Comparison of ENCODE assay signal across 7 mouse cellular contexts in genomic region chr14:118713408-118713807, GRCm38 (mm10). TPM values are rescaled to one million over a fixed set of nuclear protein-coding genes. Genes with fewer than 3 reads are reported as not detected.
A peak's percentile ranks its signal among the peaks of the same experiment; 100 is the strongest.
DNase-seq lines count a peak whose midpoint lies in the region; ATAC-seq and TF ChIP-seq lines count a peak whose summit lies in the region.

No protein-coding gene starts in this region.

- H3K4me2 ChIP-seq in heart, embryonic 11.5 days: peak overlapping the region; percentile 73
- H3K4me2 ChIP-seq in neural tube, embryonic 11.5 days (ENCODE audit: low read depth): peak overlapping the region; percentile 41

- 0 out of 2 replicates have a peak, but pooled peaks cover 2% of the 10 kb centered on the region for H3K27me3 ChIP-seq in heart, embryonic 11.5 days (ENCODE audit: control insufficient read depth, insufficient read depth, low read length)
- H3K27me3 ChIP-seq in neural tube, embryonic 11.5 days (ENCODE audit: control insufficient read depth, insufficient read depth, low read length): no peaks in the 10 kb centered on the region

- H3K4me1 ChIP-seq in ES-E14 (ENCODE audit: control insufficient read depth in 2 of 2, insufficient read depth in 2 of 2, low read length in 2 of 2, poor library complexity in 1 of 2): peaks cover 9 to 21% of the 10 kb centered on the region in 2 experiments
- H3K4me1 ChIP-seq in heart, embryonic 11.5 days (ENCODE audit: control insufficient read depth, insufficient read depth, low read length): no peaks in the 10 kb centered on the region
- peaks cover 3% of the 10 kb centered on the region; the same call in 1 of the 2 replicates for H3K4me1 ChIP-seq in neural tube, embryonic 11.5 days (ENCODE audit: control insufficient read depth, insufficient read depth, low read length)

- 5% methylated on average over 18 of the region's 18 CpGs for WGBS in heart, embryonic 11.5 days (ENCODE audit: insufficient replicate concordance)
- 2% methylated on average over 18 of the region's 18 CpGs for WGBS in neural tube, embryonic 11.5 days

- in situ Hi-C loops in ES-E14 (cut with MboI; ENCODE audit: low sequenced_read_pairs in 2 of 2, unreplicated experiment in 2 of 2): no loop called here

- no peak for DNase-seq in ES-E14 (ENCODE audit: low read depth, low spot score)
- DNase-seq in adrenal gland, postnatal 25 days: peak; percentile 26
- DNase-seq in kidney, postnatal 14 days: peak; percentile 42
- peak; percentile 39 for DNase-seq in neural tube, embryonic 11.5 days (ENCODE audit: low spot score)
- DNase-seq in right cerebral cortex, adult 2 months (ENCODE audit: low spot score in 2 of 2): no peak
- no peak for DNase-seq in lung, adult 18-20 months

- ATAC-seq in heart, embryonic 11.5 days (replicated peaks; ENCODE audit: insufficient number of reproducible peaks, low FRiP score, low TSS enrichment): no peak
- ATAC-seq in neural tube, embryonic 11.5 days (ENCODE audit: insufficient read depth, low FRiP score, low TSS enrichment): no peak

- peak overlapping the region; percentile 96 for H3K27ac ChIP-seq in ES-E14 (ENCODE audit: insufficient read depth, low read depth, low read length, poor library complexity, severe bottlenecking)
- no peak overlapping the region for H3K27ac ChIP-seq in heart, embryonic 11.5 days (ENCODE audit: low read depth, low read length)
- H3K27ac ChIP-seq in neural tube, embryonic 11.5 days (ENCODE audit: low read depth, low read length): no peak overlapping the region

- H3K36me3 ChIP-seq in ES-E14 (ENCODE audit: control insufficient read depth, insufficient read depth, low read length, poor library complexity, severe bottlenecking): no peaks in the 10 kb centered on the region
- no peaks in the 10 kb centered on the region for H3K36me3 ChIP-seq in heart, embryonic 11.5 days (ENCODE audit: control insufficient read depth, insufficient read depth, low read length)
- H3K36me3 ChIP-seq in neural tube, embryonic 11.5 days (ENCODE audit: control insufficient read depth, insufficient read depth, low read length): no peaks in the 10 kb centered on the region

- H3K4me3 ChIP-seq in ES-E14 (ENCODE audit: insufficient read depth in 1 of 2, low read depth in 1 of 2, low read length in 2 of 2, poor library complexity in 1 of 2, severe bottlenecking in 1 of 2): peak overlapping the region; percentile 39 to 50
- peak overlapping the region; percentile 37 for H3K4me3 ChIP-seq in heart, embryonic 11.5 days (ENCODE audit: low read depth, low read length)
- H3K4me3 ChIP-seq in neural tube, embryonic 11.5 days (ENCODE audit: low read depth, low read length): peak overlapping the region; percentile 15; the same call in 1 of the 2 replicates

- H3K9me3 ChIP-seq in ES-E14 (ENCODE audit: control insufficient read depth, insufficient read depth, low read depth, low read length): no peaks in the 10 kb centered on the region
- H3K9me3 ChIP-seq in heart, embryonic 11.5 days (replicated peaks; ENCODE audit: control insufficient read depth, low read length): no peaks in the 10 kb centered on the region
- no peaks in the 10 kb centered on the region for H3K9me3 ChIP-seq in neural tube, embryonic 11.5 days (ENCODE audit: control insufficient read depth, low read length)

- H3K9ac ChIP-seq in ES-E14 (ENCODE audit: insufficient read depth, low read depth, low read length, poor library complexity, severe bottlenecking): peak overlapping the region; percentile 52
- H3K9ac ChIP-seq in heart, embryonic 11.5 days (ENCODE audit: low read depth, low read length): peak overlapping the region; percentile 54
- 0 out of 2 replicates have a peak overlapping the region, but pooled peaks have one; percentile 20 for H3K9ac ChIP-seq in neural tube, embryonic 11.5 days (ENCODE audit: low read length)

TF ChIP-seq in ES-E14, 5 proteins besides CTCF, POLR2A, EP300 and RAD21:
- TF ChIP-seq HCFC1 (IDR thresholded peaks at IDR 0.05; ENCODE audit: borderline replicate concordance, insufficient read depth, low read length): no peak
- TF ChIP-seq CHD2 (IDR thresholded peaks at IDR 0.05; ENCODE audit: low read depth, low read length): no peak
- TF ChIP-seq MAFK (IDR thresholded peaks at IDR 0.05; ENCODE audit: insufficient read depth, low read depth, low read length): no peak
- TF ChIP-seq ZNF384 (IDR thresholded peaks at IDR 0.05; ENCODE audit: low read depth, low read length): no peak
- no peak for TF ChIP-seq ZC3H11A (IDR thresholded peaks at IDR 0.05; ENCODE audit: borderline replicate concordance, low read depth, low read length)

RNA-seq across cellular contexts. Expression of gene Abcc4, which starts 7.4 kb away (rescaled TPM):
- total RNA-seq in ES-E14 (2012; rRNA removed): 36.5 and 110 TPM in 2 replicates
- total RNA-seq in adrenal gland, postnatal 25 days (2021): 18.7 and 21.1 TPM in 2 replicates
- polyA plus RNA-seq in heart, embryonic 11.5 days (2014; fragmentation: Nextera tagmentation; extraction: Ambion mirVana): 1.6 and 1.7 TPM in 2 replicates
- 3.3 and 3.5 TPM in 2 replicates for polyA plus RNA-seq in neural tube, embryonic 11.5 days (2014; fragmentation: Nextera tagmentation; extraction: Ambion mirVana)

Comparison
In these comparisons a context has a peak if more than half of its experiments do, and no peak if none do; other contexts are left out.
1. DNase-seq: peak in adrenal gland, postnatal 25 days (single experiment), kidney, postnatal 14 days (single experiment) and neural tube, embryonic 11.5 days (single experiment); none in ES-E14 (single experiment), right cerebral cortex, adult 2 months (0 of 2) and lung, adult 18-20 months (0 of 2).
2. Peak in every context shown above with its lines, with median percentiles within 50 percentile points of each other: H3K4me3 ChIP-seq and H3K9ac ChIP-seq.